Mouse (Mus musculus): Measurements from ENCODE around the gene Fam155a. TPM values are rescaled to one million over a fixed set of nuclear protein-coding genes. Genes with fewer than 3 reads are reported as not detected.

Gene Fam155a
- polyA plus RNA-seq, 1 experiment, result 0.37 TPM

- no peaks in the 10 kb centered on the region for H3K27me3 ChIP-seq (ENCODE audit: control insufficient read depth, insufficient read depth, low read length)
- no peak for TF ChIP-seq CTCF (IDR thresholded peaks at IDR 0.05; ENCODE audit: extremely low read depth, insufficient read length, insufficient replicate concordance, low read depth, low read length)
- TF ChIP-seq POLR2A (IDR thresholded peaks at IDR 0.05; ENCODE audit: low read depth, low read length), result no peak
- no peaks in the 10 kb centered on the region for H3K4me1 ChIP-seq (ENCODE audit: control insufficient read depth, insufficient read depth, insufficient read length, low read length)
- no peak overlapping the region for H3K4me3 ChIP-seq (ENCODE audit: low read depth, low read length)
- 72% methylated on average over 8 of the region's 8 CpGs for WGBS
- no peaks in the 10 kb centered on the region for H3K36me3 ChIP-seq (ENCODE audit: control insufficient read depth, insufficient read depth, low read length)
- H3K27ac ChIP-seq (ENCODE audit: insufficient read depth, low read depth, low read length), result no peak overlapping the region
These were observed 26.6 kb upstream of the Fam155a start for GRCm38 (mm10) chr8:9797514-9797913.

DNA sequence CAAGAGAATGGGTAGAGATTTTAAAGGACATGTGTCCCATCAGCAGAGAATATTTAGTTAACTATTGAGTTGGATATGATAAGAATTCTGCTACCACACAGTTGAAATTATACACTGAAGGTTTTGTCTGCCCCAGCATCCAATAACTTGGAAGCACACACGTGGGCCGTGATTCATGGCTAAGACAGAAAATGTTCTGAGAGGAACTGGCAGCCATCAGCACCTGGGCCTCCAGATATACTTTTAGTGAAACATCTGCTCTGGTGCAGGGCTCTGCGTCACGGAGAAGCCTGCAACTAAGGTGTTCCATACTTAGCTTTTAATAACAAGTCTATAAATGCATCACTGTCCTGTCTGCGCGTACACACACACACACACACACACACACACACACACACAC lies 24.8 kb upstream of the Fam155a start:
- no peaks in the 10 kb centered on the region for H3K4me1 ChIP-seq (ENCODE audit: control insufficient read depth, insufficient read depth, insufficient read length, low read length)
- H3K27me3 ChIP-seq (ENCODE audit: control insufficient read depth, insufficient read depth, low read length), result no peaks in the 10 kb centered on the region
- 91% methylated on average over 6 of the region's 6 CpGs for WGBS
- no peak overlapping the region for H3K27ac ChIP-seq (ENCODE audit: insufficient read depth, low read depth, low read length)
- H3K36me3 ChIP-seq (ENCODE audit: control insufficient read depth, insufficient read depth, low read length), result no peaks in the 10 kb centered on the region
- no peak for TF ChIP-seq CTCF (IDR thresholded peaks at IDR 0.05; ENCODE audit: extremely low read depth, insufficient read length, insufficient replicate concordance, low read depth, low read length)
- no peak for TF ChIP-seq POLR2A (IDR thresholded peaks at IDR 0.05; ENCODE audit: low read depth, low read length)
- no peak overlapping the region for H3K4me3 ChIP-seq (ENCODE audit: low read depth, low read length)

- TF ChIP-seq CTCF (IDR thresholded peaks at IDR 0.05; ENCODE audit: extremely low read depth, insufficient read length, insufficient replicate concordance, low read depth, low read length) (no peak), POLR2A (IDR thresholded peaks at IDR 0.05; ENCODE audit: low read depth, low read length) (no peak)
- WGBS, result 62% methylated on average over 9 of the region's 9 CpGs
- Histone ChIP-seq H3K36me3 (ENCODE audit: control insufficient read depth, insufficient read depth, low read length) (no peaks in the 10 kb centered on the region), H3K27me3 (ENCODE audit: control insufficient read depth, insufficient read depth, low read length) (no peaks in the 10 kb centered on the region), H3K4me1 (ENCODE audit: control insufficient read depth, insufficient read depth, insufficient read length, low read length) (no peaks in the 10 kb centered on the region), H3K27ac (ENCODE audit: insufficient read depth, low read depth, low read length) (no peak overlapping the region), H3K4me3 (ENCODE audit: low read depth, low read length) (no peak overlapping the region)
These were observed 22.4 kb upstream of the Fam155a start for GRCm38 (mm10) chr8:9793351-9793750.

- Histone ChIP-seq H3K27ac (ENCODE audit: insufficient read depth, low read depth, low read length) (no peak overlapping the region), H3K4me1 (ENCODE audit: control insufficient read depth, insufficient read depth, insufficient read length, low read length) (no peaks in the 10 kb centered on the region), H3K36me3 (ENCODE audit: control insufficient read depth, insufficient read depth, low read length) (no peaks in the 10 kb centered on the region), H3K4me3 (ENCODE audit: low read depth, low read length) (no peak overlapping the region), H3K27me3 (ENCODE audit: control insufficient read depth, insufficient read depth, low read length) (no peaks in the 10 kb centered on the region)
- WGBS, result 85% methylated on average over 10 of the region's 10 CpGs
- TF ChIP-seq POLR2A (IDR thresholded peaks at IDR 0.05; ENCODE audit: low read depth, low read length) (no peak), CTCF (IDR thresholded peaks at IDR 0.05; ENCODE audit: extremely low read depth, insufficient read length, insufficient replicate concordance, low read depth, low read length) (no peak)
These were observed 9.4 kb upstream of the Fam155a start for GRCm38 (mm10) chr8:9780332-9780731.

DNA sequence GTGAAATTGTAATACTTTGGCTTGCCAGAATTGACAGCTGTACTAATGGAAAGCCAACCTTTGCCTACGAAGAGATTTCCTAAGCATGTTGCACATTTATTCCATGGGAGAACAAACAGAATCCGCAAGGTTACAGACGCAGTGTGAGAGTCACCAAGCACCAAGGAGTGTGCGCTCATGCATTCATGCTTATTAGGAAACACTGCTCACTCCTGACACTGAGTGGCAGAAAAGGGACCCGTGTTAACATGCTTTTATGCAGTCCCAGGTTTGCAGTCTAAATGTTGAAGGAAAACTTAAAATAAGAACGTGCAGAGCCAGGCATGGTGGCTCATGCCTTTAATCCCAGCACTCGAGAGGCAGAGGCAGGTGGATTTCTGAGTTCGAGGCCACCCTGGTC lies 7.2 kb upstream of the Fam155a start:
- H3K4me3 ChIP-seq (ENCODE audit: low read depth, low read length), result no peak overlapping the region
- WGBS, result 72% methylated on average over 8 of the region's 8 CpGs
- no peaks in the 10 kb centered on the region for H3K27me3 ChIP-seq (ENCODE audit: control insufficient read depth, insufficient read depth, low read length)
- H3K4me1 ChIP-seq (ENCODE audit: control insufficient read depth, insufficient read depth, insufficient read length, low read length), result no peaks in the 10 kb centered on the region
- no peaks in the 10 kb centered on the region for H3K36me3 ChIP-seq (ENCODE audit: control insufficient read depth, insufficient read depth, low read length)
- no peak overlapping the region for H3K27ac ChIP-seq (ENCODE audit: insufficient read depth, low read depth, low read length)
- no peak for TF ChIP-seq POLR2A (IDR thresholded peaks at IDR 0.05; ENCODE audit: low read depth, low read length)
- TF ChIP-seq CTCF (IDR thresholded peaks at IDR 0.05; ENCODE audit: extremely low read depth, insufficient read length, insufficient replicate concordance, low read depth, low read length), result no peak

GRCm38 (mm10) chr8:9776818-9777217 lies 5.9 kb upstream of the Fam155a start:
- no peaks in the 10 kb centered on the region for H3K36me3 ChIP-seq (ENCODE audit: control insufficient read depth, insufficient read depth, low read length)
- TF ChIP-seq CTCF (IDR thresholded peaks at IDR 0.05; ENCODE audit: extremely low read depth, insufficient read length, insufficient replicate concordance, low read depth, low read length) (no peak), POLR2A (IDR thresholded peaks at IDR 0.05; ENCODE audit: low read depth, low read length) (no peak)
- 87% methylated on average over 10 of the region's 10 CpGs for WGBS
- H3K27me3 ChIP-seq (ENCODE audit: control insufficient read depth, insufficient read depth, low read length), result peaks cover under 1% of the 10 kb centered on the region; the same call in 1 of the 2 replicates
- no peak overlapping the region for H3K27ac ChIP-seq (ENCODE audit: insufficient read depth, low read depth, low read length)
- H3K4me1 ChIP-seq (ENCODE audit: control insufficient read depth, insufficient read depth, insufficient read length, low read length), result no peaks in the 10 kb centered on the region
- no peak overlapping the region for H3K4me3 ChIP-seq (ENCODE audit: low read depth, low read length)

GRCm38 (mm10) chr8:9772519-9772840 lies 1.5 kb upstream of the Fam155a start:
- H3K27ac ChIP-seq (ENCODE audit: insufficient read depth, low read depth, low read length), result no peak overlapping the region
- H3K36me3 ChIP-seq (ENCODE audit: control insufficient read depth, insufficient read depth, low read length), result no peaks in the 10 kb centered on the region
- WGBS, result 11% methylated on average over 6 of the region's 6 CpGs
- H3K4me1 ChIP-seq (ENCODE audit: control insufficient read depth, insufficient read depth, insufficient read length, low read length), result no peaks in the 10 kb centered on the region
- no peak overlapping the region for H3K4me3 ChIP-seq (ENCODE audit: low read depth, low read length)
- TF ChIP-seq POLR2A (IDR thresholded peaks at IDR 0.05; ENCODE audit: low read depth, low read length), result no peak
- TF ChIP-seq CTCF (IDR thresholded peaks at IDR 0.05; ENCODE audit: extremely low read depth, insufficient read length, insufficient replicate concordance, low read depth, low read length), result no peak
- peaks cover 18% of the 10 kb centered on the region for H3K27me3 ChIP-seq (ENCODE audit: control insufficient read depth, insufficient read depth, low read length)
